Mouse (Mus musculus): ENCODE measurements at regions not wholly inside any gene's neighbourhood (a gene's known extent, or its start where the extent isn't known, plus 50 kb on each side); places are given as distances from the start of the nearest gene placed in this dataset.

GRCm38 (mm10) chr1:177347208-177347607 lies 89.2 kb upstream of the Akt3 start:
- TF ChIP-seq POLR2A (IDR thresholded peaks at IDR 0.05; ENCODE audit: borderline replicate concordance, insufficient read depth, low read length), result no peak
- no peak for TF ChIP-seq CTCF (IDR thresholded peaks at IDR 0.05; ENCODE audit: borderline replicate concordance, insufficient read depth, low read depth, low read length)

Data from cerebellum, adult 2 months (tissue).